Mouse (Mus musculus) T-helper 2 cell (primary cell): Measurements from ENCODE around the gene Clstn2.

Experiments
- in situ Hi-C: fragments of 300-600 bp; cut with MboI, MseI; formaldehyde crosslinking; loops from one replicate; pipeline ENCODE4 v1.15.1; 2025; ENCODE audit warnings: high pct_unique_total_duplicates

Gene Clstn2

GRCm38 (mm10) chr9:97476456-97476855 lies 556.5 kb downstream of the Clstn2 start:
- in situ Hi-C loops, result no loop called here

- in situ Hi-C loops, result no loop called here
Observed at GRCm38 (mm10) chr9:97474896-97475295, 558.1 kb downstream of the Clstn2 start.

- in situ Hi-C loops, result no loop called here
Observed at GRCm38 (mm10) chr9:97471014-97471591, 561.9 kb downstream of the Clstn2 start.

- in situ Hi-C loops, result no loop called here
Observed at GRCm38 (mm10) chr9:97460452-97460851, 572.5 kb downstream of the Clstn2 start.

GRCm38 (mm10) chr9:97459745-97460144 lies 573.2 kb downstream of the Clstn2 start:
- in situ Hi-C loops, result no loop called here

DNA sequence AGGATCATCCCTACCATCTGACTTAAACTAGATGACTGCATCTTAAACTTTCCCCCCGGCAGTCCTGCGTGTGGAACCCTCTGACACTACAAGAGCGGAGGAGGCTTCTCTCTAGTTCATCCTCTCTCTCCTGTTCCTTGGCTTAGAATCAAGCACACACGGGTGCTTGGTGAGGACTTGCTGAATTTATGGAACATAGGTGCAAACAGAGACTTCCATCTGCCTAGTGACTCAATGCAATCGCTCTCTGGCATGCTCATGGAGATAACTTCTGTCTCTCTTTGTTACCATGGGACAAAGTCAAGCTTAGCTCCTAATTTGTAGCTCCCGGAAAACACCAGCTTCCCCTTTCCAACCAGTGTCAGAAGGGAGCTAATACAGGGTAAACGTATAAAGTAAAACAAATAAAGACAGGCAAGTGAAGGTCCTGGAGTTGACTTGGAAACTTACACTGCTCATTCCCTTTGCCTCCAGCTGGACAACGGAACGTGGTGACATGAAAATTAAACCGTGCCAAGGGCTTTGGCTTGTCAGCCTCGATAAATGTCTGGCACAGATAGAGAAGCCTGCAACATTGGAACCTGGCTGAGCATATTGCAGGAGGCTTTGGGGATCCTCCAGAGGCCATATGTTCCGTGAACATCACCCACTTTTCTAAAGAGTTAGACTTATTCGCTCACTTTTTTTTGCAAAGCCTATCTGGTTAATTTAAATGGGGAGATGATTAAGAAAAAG lies 583.5 kb downstream of the Clstn2 start:
- in situ Hi-C loops, result no loop called here

- in situ Hi-C loops, result no loop called here
Observed at GRCm38 (mm10) chr9:97439872-97440636, 592.9 kb downstream of the Clstn2 start.

DNA sequence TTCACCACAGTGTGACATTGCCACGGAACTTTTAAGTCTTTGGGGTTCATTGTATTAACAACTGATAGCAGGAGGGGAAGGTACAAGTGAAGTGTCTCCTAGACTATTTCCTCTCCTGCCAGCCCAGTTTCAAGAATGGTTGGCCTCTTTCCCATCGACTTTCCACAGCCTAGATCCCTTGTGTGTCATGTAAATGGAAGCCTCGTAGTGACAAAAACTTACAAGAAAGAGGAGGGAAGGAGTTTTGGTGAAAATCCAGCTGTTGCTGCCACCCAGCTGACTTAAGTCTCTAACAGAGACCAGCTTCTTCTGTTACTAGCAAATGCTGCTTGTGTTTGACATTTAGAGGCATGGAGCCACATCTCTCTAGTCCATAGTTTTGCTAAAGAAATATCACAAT lies 598.3 kb downstream of the Clstn2 start:
- in situ Hi-C loops, result no loop called here

DNA sequence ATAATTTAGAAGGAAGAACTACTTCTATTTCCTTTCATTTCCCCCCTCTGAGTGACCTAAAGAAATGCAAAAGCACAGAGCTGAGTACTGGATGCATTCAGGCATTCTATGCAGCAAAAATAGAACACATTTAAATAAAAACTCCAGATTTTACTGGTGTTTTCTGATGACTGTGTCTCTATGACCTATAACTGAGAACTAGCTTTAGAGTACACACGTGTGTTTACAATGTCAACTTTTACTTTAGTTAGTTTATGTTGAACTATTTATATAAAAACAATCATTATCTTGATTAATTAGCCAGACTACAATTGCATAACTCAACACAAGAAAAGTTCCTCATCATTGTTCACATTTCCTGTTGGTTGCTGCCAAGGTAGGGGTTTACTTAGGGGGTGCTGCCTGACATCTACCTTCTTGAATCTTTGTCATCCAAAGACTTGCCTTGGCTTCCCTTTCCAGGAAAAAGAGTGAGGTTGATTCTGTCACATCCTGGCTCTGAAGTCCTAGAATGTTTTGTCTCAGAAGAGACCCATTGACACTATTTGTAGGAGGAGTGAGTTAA lies 603.0 kb downstream of the Clstn2 start:
- in situ Hi-C loops, result no loop called here

GRCm38 (mm10) chr9:97428127-97428526 lies 604.9 kb downstream of the Clstn2 start:
- in situ Hi-C loops, result no loop called here

- in situ Hi-C loops, result no loop called here
Observed at GRCm38 (mm10) chr9:97420896-97421295, 612.1 kb downstream of the Clstn2 start.

- in situ Hi-C loops, result no loop called here
Observed at GRCm38 (mm10) chr9:97414876-97415668, 617.9 kb downstream of the Clstn2 start.

- in situ Hi-C loops, result no loop called here
Observed at GRCm38 (mm10) chr9:97408142-97408541, 624.8 kb downstream of the Clstn2 start.
